Mouse (Mus musculus) heart, embryonic 14.5 days (tissue): ENCODE data around the gene Hist3h2ba. TPM values are rescaled to one million over a fixed set of nuclear protein-coding genes. Genes with fewer than 3 reads are reported as not detected.
A peak's percentile ranks its signal among the peaks of the same experiment; 100 is the strongest.

ENCODE experiments used
- ATAC-seq: fragments of 200-750 bp; cut with Nextera tagmentation; 2 replicates; pipeline ENCODE4 v1.8.0; 2017; ENCODE audit warnings: low read depth, moderate TSS enrichment; ENCODE audit not compliant: insufficient number of reproducible peaks, insufficient read depth, low FRiP score
- H3K27ac ChIP-seq, 2 experiments: fragments of 200-500 bp in 1 of 2; fragments of 300-500 bp in 1 of 2; sonication (generic) in 1 of 2; replicated peaks in 1 of 2; 2 replicates each; pipeline ENCODE4 v1.5.1; 2012 to 2014; ENCODE audit warnings: low read depth in 2 of 2, low read length in 2 of 2, control low read depth in 1 of 2, mild to moderate bottlenecking in 1 of 2, mixed read lengths in 1 of 2; ENCODE audit not compliant: control insufficient read depth in 1 of 2, insufficient read depth in 1 of 2
- H3K27me3 ChIP-seq: fragments of 300-500 bp; sonication (generic); 2 replicates; pipeline ENCODE4 v1.6.1; 2014; ENCODE audit warnings: mild to moderate bottlenecking, low read length, control low read depth; ENCODE audit not compliant: control insufficient read depth, insufficient read depth
- H3K36me3 ChIP-seq: fragments of 300-500 bp; sonication (generic); 2 replicates; pipeline ENCODE4 v1.6.1; 2014; ENCODE audit warnings: mild to moderate bottlenecking, control low read depth, low read length, mixed read lengths; ENCODE audit not compliant: control insufficient read depth, insufficient read depth
- H3K4me1 ChIP-seq, 2 experiments: fragments of 200-500 bp in 1 of 2; fragments of 300-500 bp in 1 of 2; sonication (generic) in 1 of 2; 2 replicates each; pipeline ENCODE4 v1.6.1; 2012 to 2014; ENCODE audit warnings: low read length in 2 of 2, control low read depth in 1 of 2, mixed read lengths in 1 of 2; ENCODE audit not compliant: control insufficient read depth in 2 of 2, insufficient read depth in 2 of 2
- H3K4me2 ChIP-seq: fragments of 300-500 bp; sonication (generic); 2 replicates; pipeline ENCODE4 v1.6.1; 2014; ENCODE audit warnings: mild to moderate bottlenecking, low read length
- H3K4me3 ChIP-seq, 2 experiments: fragments of 200-500 bp in 1 of 2; fragments of 300-500 bp in 1 of 2; sonication (generic) in 1 of 2; 2 replicates each; pipeline ENCODE4 v1.5.1; 2012 to 2014; ENCODE audit warnings: low read length in 2 of 2, mild to moderate bottlenecking in 2 of 2, control low read depth in 1 of 2, low read depth in 1 of 2, moderate library complexity in 1 of 2; ENCODE audit not compliant: control insufficient read depth in 1 of 2, insufficient read depth in 1 of 2
- H3K9ac ChIP-seq: fragments of 300-500 bp; sonication (generic); 2 replicates; pipeline ENCODE4 v1.6.1; 2014; ENCODE audit warnings: mild to moderate bottlenecking, low read length
- H3K9me3 ChIP-seq: fragments of 300-500 bp; sonication (generic); 2 replicates; pipeline ENCODE4 v1.6.1; 2016; ENCODE audit warnings: low read length, control low read depth; ENCODE audit not compliant: control insufficient read depth
- WGBS: fragments of 180-500 bp; shearing (Covaris S2); extraction: QIAGEN DNeasy Blood & Tissue Kit; methylation state at CpG from one replicate; pipeline ENCODE4 v1.1.7; 2014; 5-methylcytosine and 5-hydroxymethylcytosine counted together
- polyA plus RNA-seq: library from polyadenylated mRNA; unstranded; fragments of >200 nt; fragmentation: Nextera tagmentation; extraction: Ambion mirVana; gene quantifications from 2 replicates; pipeline ENCODE4 v1.2.1, GENCODE M21; 2014

Gene Hist3h2ba
- polyA plus RNA-seq, 1 experiment from 2014 or later: 16.0 TPM

DNA sequence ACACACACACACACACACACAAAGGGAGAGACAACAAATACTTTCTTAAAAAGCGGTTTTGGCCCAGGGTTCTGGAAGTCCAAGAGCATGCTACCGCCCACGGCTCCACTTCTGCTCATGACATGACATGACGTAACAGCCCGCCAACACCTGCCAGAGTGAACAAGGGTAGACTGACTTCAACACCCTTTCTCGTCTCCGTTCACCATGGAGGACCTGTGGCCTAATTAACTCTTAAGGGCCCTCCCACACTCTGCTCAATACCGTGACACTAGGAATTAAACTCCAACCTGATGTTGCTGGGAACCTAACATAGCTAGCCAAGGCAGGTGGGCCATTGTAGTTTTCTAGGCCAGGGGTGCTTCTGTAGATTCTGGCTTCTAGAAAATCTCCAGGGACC is 20.3 kb downstream of the Hist3h2ba start:
- no peak overlapping the region for H3K4me3 ChIP-seq
- H3K27me3 ChIP-seq: no peaks in the 10 kb centered on the region
- peaks cover 6 to 22% of the 10 kb centered on the region in 2 experiments; a peak in 3 of 4 replicates for H3K4me1 ChIP-seq
- no peak overlapping the region for H3K27ac ChIP-seq
- H3K4me2 ChIP-seq: no peak overlapping the region
- 56% methylated on average over 8 of the region's 8 CpGs for WGBS
- no peak for ATAC-seq
- no peaks in the 10 kb centered on the region for H3K9me3 ChIP-seq
- H3K36me3 ChIP-seq: peaks cover 31% of the 10 kb centered on the region
- no peak overlapping the region for H3K9ac ChIP-seq

DNA sequence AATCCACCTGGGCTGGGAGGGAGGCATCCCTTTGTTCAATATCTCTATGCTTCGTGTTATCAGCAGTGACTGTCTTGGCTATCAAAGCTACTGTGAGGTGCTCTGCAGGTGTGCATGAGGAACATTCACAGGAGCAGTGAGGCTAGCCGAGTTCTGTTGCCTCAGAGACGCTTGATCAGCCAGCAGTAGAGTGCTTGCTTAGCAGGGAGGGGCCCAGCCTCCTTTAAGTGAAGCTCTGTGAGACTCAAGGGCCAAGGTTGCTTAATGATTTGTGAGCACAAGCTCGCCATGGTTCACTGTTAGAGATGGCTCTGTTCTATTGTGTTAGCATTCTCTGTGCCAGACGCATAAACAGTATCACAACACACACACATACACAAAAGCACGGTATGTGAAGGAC is 20.9 kb downstream of the Hist3h2ba start:
- no peak for ATAC-seq

DNA sequence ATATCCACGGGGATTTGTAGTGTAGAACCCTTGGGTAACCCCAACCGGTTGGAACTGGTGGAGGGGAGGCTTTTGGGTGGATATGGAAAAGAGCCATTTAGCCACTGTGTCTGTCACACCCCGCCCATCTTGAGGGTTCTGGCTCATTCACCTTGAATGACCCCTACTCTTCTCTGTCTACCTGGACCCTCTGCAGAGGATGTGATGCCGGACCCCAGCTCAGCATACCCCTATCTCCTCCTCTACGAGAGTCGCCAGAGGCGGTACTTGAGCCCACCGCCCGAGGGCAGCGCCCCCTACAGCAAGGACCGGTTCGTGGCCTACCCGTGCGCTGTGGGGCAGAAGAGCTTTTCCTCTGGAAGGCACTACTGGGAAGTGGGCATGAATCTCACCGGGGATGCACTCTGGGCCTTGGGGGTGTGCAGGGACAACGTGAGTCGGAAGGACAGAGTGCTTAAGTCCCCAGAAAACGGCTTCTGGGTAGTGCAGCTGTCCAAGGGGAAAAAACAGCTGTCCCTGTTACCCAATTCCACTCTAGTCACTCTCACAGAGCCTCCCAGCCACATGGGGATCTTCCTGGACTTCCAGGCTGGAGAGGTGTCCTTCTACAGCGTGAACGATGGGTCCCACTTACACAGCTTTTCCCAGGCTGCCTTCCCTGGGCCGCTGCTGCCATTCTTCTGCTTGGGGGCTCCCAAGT is 22.3 kb downstream of the Hist3h2ba start:
- Histone ChIP-seq H3K9me3 (no peaks in the 10 kb centered on the region), H3K4me2 (no peak overlapping the region), H3K4me3 (no peak overlapping the region), H3K9ac (no peak overlapping the region), H3K36me3 (peaks cover 36% of the 10 kb centered on the region), H3K27ac (no peak overlapping the region), H3K4me1 (peaks cover 0 to 12% of the 10 kb centered on the region in 2 experiments; a peak in 2 of 4 replicates), H3K27me3 (no peaks in the 10 kb centered on the region)
- WGBS: 84% methylated on average over 21 of the region's 21 CpGs
- ATAC-seq: no peak

More for the DNA sequence above, 20.9 kb downstream of the Hist3h2ba start:
- 73% methylated on average over 6 of the region's 6 CpGs for WGBS
- H3K4me2 ChIP-seq: no peak overlapping the region
- no peaks in the 10 kb centered on the region for H3K9me3 ChIP-seq
- no peak overlapping the region for H3K27ac ChIP-seq
- H3K4me3 ChIP-seq: no peak overlapping the region
- H3K27me3 ChIP-seq: no peaks in the 10 kb centered on the region
- H3K4me1 ChIP-seq: peaks cover 6 to 21% of the 10 kb centered on the region in 2 experiments; a peak in 3 of 4 replicates
- no peak overlapping the region for H3K9ac ChIP-seq
- H3K36me3 ChIP-seq: peaks cover 31% of the 10 kb centered on the region

DNA sequence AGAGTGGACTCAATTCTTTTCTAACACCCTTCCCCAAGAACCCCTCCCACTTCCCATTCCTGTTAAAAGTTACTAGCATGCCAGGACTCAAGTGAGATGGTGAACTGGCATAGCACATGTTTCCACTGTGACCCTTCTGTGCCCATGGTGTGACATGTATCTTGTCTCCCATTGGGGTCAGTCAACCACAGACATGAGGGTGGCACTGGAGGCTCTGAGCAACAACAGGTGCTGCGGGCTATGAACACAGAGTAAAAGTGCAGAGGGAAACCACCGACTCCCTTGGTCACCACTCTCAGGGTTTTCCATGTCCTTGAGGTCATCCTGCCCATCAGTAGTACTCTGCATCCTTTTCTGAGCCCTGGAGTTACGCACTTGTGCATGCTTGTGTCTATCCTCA is 23.1 kb downstream of the Hist3h2ba start:
- H3K9ac ChIP-seq: no peak overlapping the region
- 78% methylated on average over 3 of the region's 3 CpGs for WGBS
- no peak overlapping the region for H3K27ac ChIP-seq
- peaks cover 36% of the 10 kb centered on the region for H3K36me3 ChIP-seq
- peaks cover 0 to 8% of the 10 kb centered on the region in 2 experiments; a peak in 2 of 4 replicates for H3K4me1 ChIP-seq
- H3K4me2 ChIP-seq: no peak overlapping the region
- H3K4me3 ChIP-seq: no peak overlapping the region
- H3K9me3 ChIP-seq: no peaks in the 10 kb centered on the region
- H3K27me3 ChIP-seq: no peaks in the 10 kb centered on the region
- no peak for ATAC-seq

DNA sequence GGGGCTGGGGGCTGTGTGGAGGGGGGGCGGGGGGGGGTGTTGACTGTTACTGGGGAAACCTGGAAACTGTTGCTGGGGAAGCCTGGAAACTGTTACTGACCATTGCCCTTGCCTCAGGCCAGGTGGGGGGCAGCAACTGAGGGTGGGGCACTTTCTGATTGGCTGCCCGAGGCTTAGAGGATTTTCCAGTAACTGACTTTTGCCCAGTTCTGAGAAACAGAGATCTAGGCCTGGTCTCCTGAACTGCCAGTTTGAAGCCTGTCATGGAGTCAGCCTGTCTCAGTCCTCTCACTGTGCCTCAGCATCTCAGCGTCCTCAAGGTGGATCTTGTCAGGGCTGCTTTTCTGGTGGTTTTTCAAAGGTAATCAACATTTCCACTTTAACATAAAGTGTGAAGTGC is 25.7 kb downstream of the Hist3h2ba start:
- no peak overlapping the region for H3K4me3 ChIP-seq
- no peaks in the 10 kb centered on the region for H3K27me3 ChIP-seq
- no peak for ATAC-seq
- no peak overlapping the region for H3K27ac ChIP-seq
- no peak overlapping the region for H3K4me2 ChIP-seq
- H3K9me3 ChIP-seq: no peaks in the 10 kb centered on the region
- peaks cover 2 to 20% of the 10 kb centered on the region in 2 experiments for H3K4me1 ChIP-seq
- H3K36me3 ChIP-seq: peaks cover 31% of the 10 kb centered on the region
- H3K9ac ChIP-seq: no peak overlapping the region
- WGBS: 81% methylated on average over 3 of the region's 3 CpGs

DNA sequence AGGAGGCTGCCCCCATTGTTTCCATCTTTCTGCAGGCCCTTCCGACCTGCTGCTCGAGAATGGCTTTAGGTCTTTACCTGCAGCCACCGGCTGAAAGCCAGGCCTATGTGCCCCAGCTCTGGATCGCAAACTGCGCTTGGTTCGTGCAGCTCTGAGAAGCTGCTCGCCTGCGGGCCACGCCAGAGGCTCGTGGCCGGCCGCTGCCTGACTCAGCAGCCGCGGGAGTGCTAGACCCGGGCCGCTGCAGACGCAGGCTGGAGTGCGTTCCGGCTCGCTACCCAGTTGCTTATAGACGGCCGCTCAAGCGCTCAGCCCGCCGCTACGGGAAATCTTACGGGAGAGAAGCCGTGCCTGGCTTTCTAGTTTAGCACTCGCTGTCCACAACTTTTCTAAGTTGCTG is 28.4 kb downstream of the Hist3h2ba start:
- WGBS: under 1% methylated on average over 29 of the region's 29 CpGs

DNA sequence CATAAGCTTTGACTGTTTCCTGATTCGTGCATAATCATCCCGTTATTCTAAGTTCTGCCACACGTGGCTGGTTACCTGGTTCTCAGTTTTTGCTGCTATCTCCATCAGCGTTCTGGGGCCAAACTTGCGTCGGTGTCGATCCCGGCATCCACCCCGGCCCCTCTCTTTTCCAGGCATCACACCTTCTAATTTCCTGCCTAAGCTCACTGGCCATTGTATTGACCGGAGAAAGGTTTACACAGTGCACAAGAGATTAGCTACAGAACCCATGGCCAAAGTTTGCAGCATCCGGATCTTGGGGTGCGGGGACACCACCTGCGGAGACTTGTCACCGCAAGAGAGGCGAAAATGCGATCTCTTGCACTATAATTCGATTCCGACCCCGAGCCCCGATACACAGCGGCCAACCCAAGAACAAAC is 28.9 kb downstream of the Hist3h2ba start:
- Histone ChIP-seq H3K27ac (peak overlapping the region; percentile 68 to 78), H3K9ac (peak overlapping the region; percentile 90), H3K4me1 (peaks cover 27 to 43% of the 10 kb centered on the region in 2 experiments), H3K9me3 (no peaks in the 10 kb centered on the region), H3K4me2 (peak overlapping the region; percentile 98), H3K36me3 (peaks cover 21% of the 10 kb centered on the region), H3K27me3 (no peaks in the 10 kb centered on the region), H3K4me3 (peak overlapping the region; percentile 87 to 92)
- under 1% methylated on average over 21 of the region's 21 CpGs for WGBS
- no peak for ATAC-seq

More for the DNA sequence above, 28.4 kb downstream of the Hist3h2ba start:
- H3K27ac ChIP-seq: peak overlapping the region; percentile 68 to 78
- H3K9ac ChIP-seq: peak overlapping the region; percentile 90
- no peaks in the 10 kb centered on the region for H3K27me3 ChIP-seq
- H3K4me1 ChIP-seq: peaks cover 23 to 39% of the 10 kb centered on the region in 2 experiments
- H3K36me3 ChIP-seq: peaks cover 21% of the 10 kb centered on the region
- H3K4me3 ChIP-seq: peak overlapping the region; percentile 87 to 92
- ATAC-seq: no peak
- no peaks in the 10 kb centered on the region for H3K9me3 ChIP-seq
- H3K4me2 ChIP-seq: peak overlapping the region; percentile 98
